Mouse (Mus musculus): ENCODE measurements around the gene Dph5. TPM values are rescaled to one million over a fixed set of nuclear protein-coding genes. Genes with fewer than 3 reads are reported as not detected.

Dph5 gene
- 35.1 and 36.4 TPM in 2 replicates for polyA plus RNA-seq (2016; fragmentation: Nextera tagmentation; extraction: Ambion mirVana)

DNA sequence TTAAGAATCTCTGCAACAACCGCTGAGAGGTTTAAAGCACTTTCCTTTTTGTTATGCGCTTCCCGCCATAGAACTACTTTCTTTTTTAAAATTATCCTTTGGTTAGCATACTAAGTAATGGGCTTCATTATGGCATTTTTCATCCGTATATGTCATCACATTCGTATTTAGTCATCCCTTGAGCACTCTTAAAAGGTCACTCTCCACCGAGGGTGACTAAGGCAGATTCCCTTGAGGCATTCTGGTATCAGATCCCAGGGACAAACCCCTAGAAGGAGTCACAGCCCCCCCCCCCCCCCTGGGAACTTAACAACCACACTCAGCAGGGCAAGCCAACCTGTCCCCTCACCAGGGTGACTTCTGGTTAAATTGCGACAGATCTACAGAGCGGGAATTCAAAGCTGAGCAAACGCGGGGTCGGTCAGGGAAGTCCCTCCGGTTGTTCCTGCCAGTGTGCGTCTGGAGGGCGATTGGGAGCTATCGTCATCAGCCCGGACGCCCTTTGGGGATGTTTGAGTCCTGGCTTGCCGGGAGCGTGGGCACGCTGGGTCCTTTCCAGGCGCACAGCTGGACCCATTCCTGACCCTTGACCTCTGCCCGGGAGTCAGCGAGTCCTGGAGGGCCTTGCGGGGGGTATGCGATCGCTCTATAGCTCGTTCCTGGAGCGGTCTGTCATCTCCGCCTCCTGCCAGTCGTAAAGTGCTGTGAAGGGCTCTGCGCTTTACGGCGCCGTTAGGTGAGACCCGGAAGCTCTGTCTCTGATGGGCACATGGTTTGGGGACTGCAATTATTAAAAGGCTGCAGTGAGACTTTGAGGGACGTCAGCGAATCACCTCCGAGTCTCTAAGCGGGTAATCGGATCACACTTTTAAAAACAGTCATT, at the start of gene Dph5:
Dph5 (plus strand) TSS at position 411 of the 883 bp plus-strand sequence.
- Histone ChIP-seq H3K4me1 (peaks cover 23% of the 10 kb centered on the region), H3K4me3 (peak within 1 kb of the TSS; percentile 81), H3K27ac (peak within 1 kb of the TSS; percentile 94), H3K36me3 (replicated peaks) (peaks cover 14% of the 10 kb centered on the region), H3K9me3 (no peaks in the 10 kb centered on the region), H3K27me3 (ENCODE audit: poor library complexity, severe bottlenecking) (no peaks in the 10 kb centered on the region)
- DNase-seq (ENCODE audit: extremely low spot score, low spot score), result peak; percentile 91
- WGBS, result under 1% methylated on average over 40 of the region's 40 CpGs

DNA sequence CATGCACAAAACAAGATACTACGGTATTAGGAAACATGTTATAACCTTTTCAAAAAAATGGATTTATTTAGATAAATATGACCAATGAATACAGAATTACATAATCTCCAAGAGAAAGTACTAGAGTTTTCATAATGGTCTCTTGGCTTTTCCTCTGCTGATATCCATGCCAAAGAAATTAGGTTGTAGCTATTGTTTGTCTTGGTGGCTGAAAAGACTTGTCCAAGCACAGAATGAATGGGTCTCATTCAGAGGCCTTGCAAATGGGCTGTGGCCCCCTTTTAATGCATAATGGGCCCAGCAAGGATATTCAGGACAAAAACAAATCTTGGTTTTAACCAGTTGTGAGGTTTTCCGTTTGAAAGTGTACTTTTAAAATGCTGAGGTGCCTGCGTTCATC, 43.1 kb upstream of the Dph5 start:
- peaks cover 4% of the 10 kb centered on the region; the same call in 1 of the 2 replicates for H3K9me3 ChIP-seq
- no peaks in the 10 kb centered on the region for H3K27me3 ChIP-seq (ENCODE audit: poor library complexity, severe bottlenecking)
- H3K4me1 ChIP-seq, result peaks cover 28% of the 10 kb centered on the region
- no peaks in the 10 kb centered on the region for H3K36me3 ChIP-seq (replicated peaks)
- peak overlapping the region; percentile 84 for H3K27ac ChIP-seq
- no peak overlapping the region for H3K4me3 ChIP-seq
- no peak for DNase-seq (ENCODE audit: extremely low spot score, low spot score)
- 48% methylated on average over 3 of the region's 3 CpGs for WGBS

DNA sequence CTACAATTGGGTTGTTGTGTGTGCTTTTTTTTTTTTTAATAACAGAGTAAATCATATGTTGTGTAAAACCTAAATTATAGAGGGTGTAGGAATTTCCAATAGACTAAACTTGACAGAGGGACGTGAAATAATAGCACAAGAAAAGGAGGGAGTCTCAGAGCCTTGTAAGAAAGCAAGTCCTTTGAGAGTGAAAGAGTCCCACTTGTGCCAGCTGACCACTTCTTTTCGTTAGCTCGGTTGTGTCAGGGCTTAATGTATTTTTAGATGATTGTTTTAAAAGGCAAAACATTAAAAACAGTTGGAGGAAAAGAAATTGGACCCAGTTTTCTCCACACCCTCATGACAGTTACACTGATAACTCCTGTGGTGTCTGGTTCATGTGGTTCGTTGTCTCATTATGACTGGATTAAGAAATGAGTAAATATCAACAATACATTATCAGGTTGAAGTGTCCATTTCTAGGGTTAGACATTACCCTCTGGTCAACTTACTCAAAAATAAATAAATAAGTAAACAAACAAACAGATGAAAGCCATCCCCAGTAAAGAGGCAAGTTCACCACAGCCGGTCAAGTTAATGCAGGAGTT, 42.5 kb upstream of the Dph5 start:
- H3K27me3 ChIP-seq (ENCODE audit: poor library complexity, severe bottlenecking), result no peaks in the 10 kb centered on the region
- H3K9me3 ChIP-seq, result peaks cover 4% of the 10 kb centered on the region; the same call in 1 of the 2 replicates
- no peaks in the 10 kb centered on the region for H3K36me3 ChIP-seq (replicated peaks)
- DNase-seq (ENCODE audit: extremely low spot score, low spot score), result no peak
- WGBS, result 59% methylated on average over 5 of the region's 5 CpGs
- H3K4me3 ChIP-seq, result no peak overlapping the region
- H3K4me1 ChIP-seq, result peaks cover 28% of the 10 kb centered on the region
- H3K27ac ChIP-seq, result peak overlapping the region; percentile 84

DNA sequence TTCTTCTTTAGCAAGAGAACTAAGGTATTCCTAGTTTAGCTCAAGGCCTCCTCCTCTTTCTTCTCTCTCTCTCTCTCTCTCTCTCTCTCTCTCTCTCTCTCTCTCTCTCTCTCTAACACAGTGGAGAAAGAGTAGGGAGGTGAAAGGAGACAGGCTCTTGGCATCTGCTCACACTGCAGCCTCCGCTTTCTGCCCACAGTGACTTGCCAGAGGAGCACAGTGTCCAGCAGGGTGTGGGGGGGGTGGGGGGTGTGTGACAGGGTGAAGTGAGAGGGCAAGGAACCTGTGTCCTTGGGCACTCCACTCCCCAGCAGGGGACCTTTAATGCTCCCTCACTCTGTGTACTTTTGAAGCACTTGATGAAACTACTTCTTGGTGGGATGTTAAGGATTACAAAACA, 41.9 kb upstream of the Dph5 start:
- H3K4me1 ChIP-seq, result peaks cover 28% of the 10 kb centered on the region
- H3K36me3 ChIP-seq (replicated peaks), result no peaks in the 10 kb centered on the region
- H3K9me3 ChIP-seq, result peaks cover 4% of the 10 kb centered on the region; the same call in 1 of the 2 replicates
- DNase-seq (ENCODE audit: extremely low spot score, low spot score), result no peak
- H3K27me3 ChIP-seq (ENCODE audit: poor library complexity, severe bottlenecking), result no peaks in the 10 kb centered on the region
- peak overlapping the region; percentile 84 for H3K27ac ChIP-seq
- H3K4me3 ChIP-seq, result no peak overlapping the region
- 31% methylated on average over 1 of the region's 1 CpGs for WGBS

DNA sequence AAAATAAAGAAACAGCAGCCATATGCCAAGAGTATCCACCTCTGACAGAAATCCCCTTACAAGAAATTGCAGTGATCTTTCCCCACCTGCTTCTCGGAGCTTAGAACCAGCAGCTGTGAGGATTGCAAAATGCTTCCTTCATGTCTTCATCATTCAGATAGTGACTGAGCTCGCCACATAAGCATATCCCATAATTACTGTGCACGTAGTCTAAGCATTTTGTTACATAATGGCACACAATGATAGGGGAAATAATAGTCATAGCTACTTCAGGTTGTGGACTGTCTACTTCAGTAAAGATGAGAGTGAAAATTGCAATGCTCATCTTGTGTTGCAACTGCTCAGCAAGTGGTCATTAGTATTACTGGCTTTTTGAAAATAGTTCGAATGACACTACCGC, 41.5 kb upstream of the Dph5 start:
- H3K36me3 ChIP-seq (replicated peaks), result no peaks in the 10 kb centered on the region
- peaks cover 28% of the 10 kb centered on the region for H3K4me1 ChIP-seq
- H3K4me3 ChIP-seq, result no peak overlapping the region
- WGBS, result 83% methylated on average over 5 of the region's 5 CpGs
- H3K27ac ChIP-seq, result peak overlapping the region; percentile 84
- no peaks in the 10 kb centered on the region for H3K27me3 ChIP-seq (ENCODE audit: poor library complexity, severe bottlenecking)
- peaks cover 4% of the 10 kb centered on the region; the same call in 1 of the 2 replicates for H3K9me3 ChIP-seq
- no peak for DNase-seq (ENCODE audit: extremely low spot score, low spot score)

DNA sequence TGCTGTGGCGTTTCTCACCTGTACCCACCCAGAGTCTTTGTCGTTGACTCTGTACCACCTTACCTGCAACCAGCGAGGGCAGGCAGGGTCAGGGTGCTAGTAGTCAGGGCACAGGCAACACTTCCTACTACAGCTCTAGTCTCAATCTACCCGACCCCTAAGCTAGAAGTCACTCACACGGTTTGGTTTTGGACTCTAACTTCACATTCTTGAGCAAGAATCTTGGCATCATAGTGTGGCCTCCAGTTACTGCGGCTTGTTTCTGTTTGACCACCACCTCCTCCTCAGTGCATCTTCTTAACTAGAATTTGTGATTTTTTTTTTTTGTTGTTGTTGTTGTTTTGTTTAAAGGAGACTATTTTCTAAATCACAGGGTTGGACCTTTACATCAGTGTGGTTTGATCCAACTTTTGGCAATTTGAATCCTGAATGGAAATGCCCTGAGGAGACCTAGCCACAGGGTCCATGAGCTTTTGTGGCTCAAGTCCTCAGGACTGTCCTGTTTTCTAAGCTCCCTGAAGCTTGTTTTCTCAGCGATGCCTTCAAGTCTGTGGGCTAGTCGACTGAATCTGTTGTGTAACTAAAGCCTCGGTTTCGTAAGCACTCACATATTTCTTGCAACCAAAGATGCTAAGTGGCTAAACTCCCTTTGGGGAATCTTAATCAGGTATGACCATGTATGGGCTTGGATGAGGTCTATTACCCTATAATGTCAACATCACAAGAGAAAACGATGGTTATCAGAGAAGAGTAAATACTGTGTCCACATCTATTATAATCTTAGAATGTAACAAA, 38.8 kb upstream of the Dph5 start:
- DNase-seq (ENCODE audit: extremely low spot score, low spot score), result no peak
- WGBS, result 88% methylated on average over 11 of the region's 11 CpGs
- peaks cover 24% of the 10 kb centered on the region for H3K4me1 ChIP-seq

DNA sequence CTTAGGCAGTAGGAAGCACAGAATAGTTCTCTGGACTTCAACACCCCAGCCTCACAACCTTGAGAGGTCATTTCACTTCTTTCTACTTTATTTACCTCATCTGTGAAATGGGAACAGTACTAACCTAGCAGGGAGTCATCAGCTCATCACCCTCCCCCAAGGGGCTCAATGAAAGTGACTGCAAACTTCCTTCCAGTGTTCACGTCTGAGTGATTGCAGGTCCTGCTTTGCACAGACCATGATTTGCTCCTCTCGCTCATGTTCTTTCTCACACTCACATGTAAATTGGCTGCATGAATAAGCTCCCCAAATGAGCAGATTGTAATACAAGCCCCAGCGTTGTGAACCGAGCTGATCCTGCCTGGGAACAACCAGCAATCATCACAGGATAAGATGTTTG, 36.7 kb upstream of the Dph5 start:
- peaks cover 17% of the 10 kb centered on the region for H3K4me1 ChIP-seq
- no peaks in the 10 kb centered on the region for H3K27me3 ChIP-seq (ENCODE audit: poor library complexity, severe bottlenecking)
- 78% methylated on average over 4 of the region's 4 CpGs for WGBS
- no peak for DNase-seq (ENCODE audit: extremely low spot score, low spot score)
- H3K36me3 ChIP-seq (replicated peaks), result no peaks in the 10 kb centered on the region
- H3K4me3 ChIP-seq, result no peak overlapping the region
- H3K27ac ChIP-seq, result no peak overlapping the region
- no peaks in the 10 kb centered on the region for H3K9me3 ChIP-seq

More for the DNA sequence above, 38.8 kb upstream of the Dph5 start:
- Histone ChIP-seq H3K36me3 (replicated peaks) (no peaks in the 10 kb centered on the region), H3K4me3 (no peak overlapping the region), H3K27me3 (ENCODE audit: poor library complexity, severe bottlenecking) (no peaks in the 10 kb centered on the region), H3K27ac (no peak overlapping the region), H3K9me3 (no peaks in the 10 kb centered on the region)

DNA sequence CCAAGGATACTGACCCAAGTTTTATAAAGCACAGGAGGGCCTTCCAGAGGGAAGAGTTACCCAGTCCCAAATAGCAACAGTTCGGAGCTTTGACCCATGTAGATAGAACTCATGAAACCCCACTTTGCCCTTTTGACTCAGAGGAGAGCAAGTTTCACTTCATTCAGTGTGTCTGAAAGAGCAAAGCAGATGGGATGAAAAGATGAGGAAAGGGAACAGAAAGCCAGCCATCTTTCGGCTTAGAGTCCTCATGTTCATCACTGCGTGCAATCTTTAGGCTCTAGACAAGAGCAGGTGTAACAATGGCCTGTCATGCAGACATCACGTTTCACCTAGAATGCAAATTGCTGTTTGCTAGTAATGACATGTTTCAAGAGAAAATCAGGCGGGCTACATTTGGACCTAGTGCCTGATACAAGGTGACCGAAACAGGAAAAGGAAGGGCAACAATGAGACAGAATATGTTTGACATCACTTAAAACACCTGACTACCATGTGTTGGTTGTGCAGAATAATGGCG, 32.9 kb upstream of the Dph5 start:
- Histone ChIP-seq H3K4me1 (peaks cover 46% of the 10 kb centered on the region), H3K27me3 (ENCODE audit: poor library complexity, severe bottlenecking) (no peaks in the 10 kb centered on the region), H3K36me3 (replicated peaks) (no peaks in the 10 kb centered on the region), H3K4me3 (no peak overlapping the region), H3K9me3 (no peaks in the 10 kb centered on the region), H3K27ac (peak overlapping the region; percentile 84)
- DNase-seq (ENCODE audit: extremely low spot score, low spot score), result no peak
- WGBS, result 90% methylated on average over 7 of the region's 7 CpGs

DNA sequence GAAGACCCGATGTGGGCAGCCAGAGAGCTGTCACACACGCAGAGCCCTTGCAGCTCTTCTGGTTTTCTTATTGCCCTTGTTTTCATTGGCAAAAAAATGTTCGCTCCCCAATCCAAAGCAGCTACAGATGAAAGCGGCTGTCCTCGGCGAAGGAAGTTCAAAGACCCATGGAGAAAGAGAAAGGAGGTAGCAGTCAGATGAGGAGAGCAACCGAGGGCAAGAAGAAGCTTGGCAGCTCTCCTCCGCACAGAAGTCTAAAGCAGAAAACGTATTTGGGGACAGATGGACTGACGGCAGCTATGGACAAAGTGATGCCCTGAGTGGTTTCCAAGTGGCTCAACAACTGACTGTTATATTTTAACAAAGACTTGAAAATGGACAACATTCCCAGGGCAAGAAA, 32.1 kb upstream of the Dph5 start:
- H3K4me1 ChIP-seq, result peaks cover 46% of the 10 kb centered on the region
- DNase-seq (ENCODE audit: extremely low spot score, low spot score), result no peak
- no peaks in the 10 kb centered on the region for H3K36me3 ChIP-seq (replicated peaks)
- no peaks in the 10 kb centered on the region for H3K9me3 ChIP-seq
- peak overlapping the region; percentile 84 for H3K27ac ChIP-seq
- 55% methylated on average over 10 of the region's 10 CpGs for WGBS
- no peaks in the 10 kb centered on the region for H3K27me3 ChIP-seq (ENCODE audit: poor library complexity, severe bottlenecking)
- H3K4me3 ChIP-seq, result no peak overlapping the region

DNA sequence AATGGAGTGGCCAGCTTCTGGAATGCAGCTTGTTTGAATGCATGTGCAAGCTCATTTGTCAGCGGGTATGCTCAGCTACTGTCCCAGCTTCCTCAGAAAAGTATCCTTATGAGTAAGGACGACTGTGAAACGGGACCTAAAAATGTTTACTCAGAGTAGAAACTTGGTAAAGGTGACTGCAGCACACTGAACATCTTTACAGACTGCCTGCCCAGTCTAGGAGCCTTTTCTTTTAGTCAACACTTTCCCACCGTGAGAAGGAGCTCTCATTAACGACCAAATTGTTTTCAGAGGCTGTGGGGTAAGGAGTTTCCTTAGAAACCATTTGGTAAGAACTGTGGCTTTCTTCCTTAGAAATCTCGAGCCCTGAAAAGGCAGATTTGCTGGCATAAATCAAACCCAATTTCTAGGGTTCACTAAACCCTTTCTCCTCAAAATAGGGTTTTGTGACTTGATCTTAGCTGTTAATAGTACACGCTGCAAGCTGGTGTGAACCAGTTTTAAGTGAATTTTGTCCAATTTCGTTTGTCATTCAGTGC, 31.1 kb upstream of the Dph5 start:
- Histone ChIP-seq H3K4me1 (peaks cover 46% of the 10 kb centered on the region), H3K9me3 (peaks cover 3% of the 10 kb centered on the region; the same call in 1 of the 2 replicates), H3K4me3 (peak overlapping the region; percentile 9; the same call in 1 of the 2 replicates), H3K27ac (peak overlapping the region; percentile 84), H3K36me3 (replicated peaks) (no peaks in the 10 kb centered on the region), H3K27me3 (ENCODE audit: poor library complexity, severe bottlenecking) (no peaks in the 10 kb centered on the region)
- 18% methylated on average over 8 of the region's 8 CpGs for WGBS
- DNase-seq (ENCODE audit: extremely low spot score, low spot score), result peak; percentile 36

DNA sequence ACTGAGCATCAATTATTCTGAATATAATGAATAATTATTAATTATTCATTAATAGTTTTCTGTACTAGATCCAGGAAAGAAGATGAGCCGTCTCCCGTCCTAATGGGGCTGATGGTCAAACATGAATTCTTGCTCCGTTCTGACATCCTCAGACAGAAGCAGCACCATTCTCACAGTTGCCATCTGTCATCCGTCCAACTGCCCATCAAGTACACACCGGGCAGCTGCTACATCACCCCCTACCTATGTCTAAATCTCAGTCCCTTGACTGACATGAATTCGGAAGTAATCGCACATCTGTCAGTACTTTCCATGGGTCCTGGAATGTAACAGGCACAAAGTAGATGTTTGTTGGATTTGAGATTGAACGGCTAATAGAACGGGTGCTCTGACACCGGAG, 30.2 kb upstream of the Dph5 start:
- H3K27me3 ChIP-seq (ENCODE audit: poor library complexity, severe bottlenecking), result no peaks in the 10 kb centered on the region
- no peak for DNase-seq (ENCODE audit: extremely low spot score, low spot score)
- H3K4me1 ChIP-seq, result peaks cover 46% of the 10 kb centered on the region
- no peak overlapping the region for H3K4me3 ChIP-seq
- peak overlapping the region; percentile 84 for H3K27ac ChIP-seq
- no peaks in the 10 kb centered on the region for H3K36me3 ChIP-seq (replicated peaks)
- H3K9me3 ChIP-seq, result peaks cover 3% of the 10 kb centered on the region; the same call in 1 of the 2 replicates
- whole genome bisulfite sequencing, result 74% methylated on average over 10 of the region's 10 CpGs

DNA sequence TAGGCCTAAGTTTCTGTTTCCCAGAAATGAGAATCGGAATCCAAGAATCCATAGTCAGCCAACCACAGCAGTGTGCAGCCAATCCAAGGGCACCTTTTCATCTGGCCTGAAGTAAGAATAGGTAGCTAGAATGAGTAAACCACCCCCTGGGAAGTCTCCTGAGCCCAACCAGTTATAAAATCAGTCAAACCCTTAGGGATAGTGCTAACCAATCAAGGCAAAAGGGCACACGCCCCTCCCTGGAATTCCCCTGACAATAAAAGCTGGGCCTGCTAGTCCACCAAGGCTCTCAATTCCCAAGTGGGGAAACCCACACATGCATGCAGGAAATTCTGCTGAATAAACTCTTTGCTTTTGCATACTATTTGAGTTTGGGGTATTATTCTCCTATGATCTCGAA, 28.8 kb upstream of the Dph5 start:
- peak overlapping the region; percentile 84 for H3K27ac ChIP-seq
- DNase-seq (ENCODE audit: extremely low spot score, low spot score), result no peak
- peaks cover 3% of the 10 kb centered on the region; the same call in 1 of the 2 replicates for H3K9me3 ChIP-seq
- H3K36me3 ChIP-seq (replicated peaks), result no peaks in the 10 kb centered on the region
- H3K27me3 ChIP-seq (ENCODE audit: poor library complexity, severe bottlenecking), result no peaks in the 10 kb centered on the region
- H3K4me3 ChIP-seq, result no peak overlapping the region
- WGBS, result 78% methylated on average over 3 of the region's 3 CpGs
- H3K4me1 ChIP-seq, result peaks cover 46% of the 10 kb centered on the region
